9 mouse cellular contexts compared by ENCODE assay signal in the genomic region with DNA sequence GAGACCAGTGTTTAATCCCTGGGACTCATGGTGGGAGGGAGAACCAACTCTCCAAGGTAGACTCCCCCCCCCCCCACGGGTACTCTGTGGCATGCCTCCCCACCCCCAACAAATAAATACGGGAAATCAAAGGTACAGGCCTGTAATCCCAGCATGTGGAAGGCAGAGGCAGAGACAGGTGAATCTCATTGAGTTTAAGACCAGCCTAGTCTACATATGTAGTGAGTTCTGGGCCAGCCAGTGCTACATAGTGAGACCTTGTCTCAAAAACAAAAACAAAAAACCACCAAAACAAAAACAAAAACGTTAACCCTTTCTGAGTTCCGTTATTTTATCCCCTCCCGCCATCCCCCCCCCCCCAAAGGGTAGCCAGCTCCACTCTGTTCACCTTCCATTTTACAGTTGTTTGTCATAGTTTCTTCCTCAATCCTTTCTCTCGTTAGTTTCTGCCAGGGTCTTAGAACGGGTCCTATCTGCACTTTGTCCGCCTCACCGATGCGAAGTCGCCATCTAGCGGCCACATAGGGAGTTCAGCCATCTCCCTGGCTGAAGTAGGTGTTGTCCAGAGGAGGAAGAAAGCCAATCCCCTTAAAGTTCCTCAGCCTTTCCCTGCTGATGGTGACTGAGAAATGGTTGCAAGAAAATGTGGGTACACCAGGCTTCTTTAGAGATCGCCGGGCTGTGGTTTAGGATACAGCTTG. TPM values are rescaled to one million over a fixed set of nuclear protein-coding genes. Genes with fewer than 3 reads are reported as not detected.
DNase-seq lines count a peak whose midpoint lies in the region; ATAC-seq and TF ChIP-seq lines count a peak whose summit lies in the region.
"Had no signal": no experiment of that assay in that cellular context is flagged by ENCODE, and none has a peak within 500 bp of the region (broad histone marks: within the 10 kb centered on the region; RNA-seq: fewer than 3 reads in every experiment).

No protein-coding gene starts in this region.

- H3K4me3 ChIP-seq in forebrain, embryonic 11.5 days (ENCODE audit: low read depth, low read length): no peak overlapping the region
- no peak overlapping the region for H3K4me3 ChIP-seq in heart, embryonic 14.5 days (ENCODE audit: control insufficient read depth in 1 of 2, insufficient read depth in 1 of 2, low read depth in 1 of 2, low read length in 2 of 2)
- H3K4me3 ChIP-seq in kidney, postnatal 0 days (replicated peaks; ENCODE audit: low read depth, low read length): no peak overlapping the region
- no peak overlapping the region for H3K4me3 ChIP-seq in liver, embryonic 13.5 days (replicated peaks)
- no peak overlapping the region for H3K4me3 ChIP-seq in testis, adult 2 months (ENCODE audit: control insufficient read depth, low read depth, low read length)
- H3K4me3 ChIP-seq: embryonic facial prominence, embryonic 13.5 days had no signal

- no peaks in the 10 kb centered on the region for H3K27me3 ChIP-seq in forebrain, embryonic 11.5 days (ENCODE audit: control insufficient read depth, insufficient read depth, low read length)
- no peaks in the 10 kb centered on the region for H3K27me3 ChIP-seq in heart, embryonic 14.5 days (ENCODE audit: control insufficient read depth, insufficient read depth, low read length)
- H3K27me3 ChIP-seq in kidney, postnatal 0 days (ENCODE audit: insufficient read depth, low read length): no peaks in the 10 kb centered on the region
- no peaks in the 10 kb centered on the region for H3K27me3 ChIP-seq in liver, embryonic 13.5 days
- no peaks in the 10 kb centered on the region for H3K27me3 ChIP-seq in testis, adult 2 months (ENCODE audit: control insufficient read depth, insufficient read depth, low read length)
- H3K27me3 ChIP-seq: embryonic facial prominence, embryonic 13.5 days had no signal

- H3K36me3 ChIP-seq in forebrain, embryonic 11.5 days (ENCODE audit: control insufficient read depth, insufficient read depth, low read length): no peaks in the 10 kb centered on the region
- H3K36me3 ChIP-seq in heart, embryonic 14.5 days (ENCODE audit: control insufficient read depth, insufficient read depth, low read length): no peaks in the 10 kb centered on the region
- no peaks in the 10 kb centered on the region for H3K36me3 ChIP-seq in kidney, postnatal 0 days (ENCODE audit: insufficient read depth, low read length)
- no peaks in the 10 kb centered on the region for H3K36me3 ChIP-seq in liver, embryonic 13.5 days
- no peaks in the 10 kb centered on the region for H3K36me3 ChIP-seq in testis, adult 2 months (ENCODE audit: control insufficient read depth, insufficient read depth, low read length)
- H3K36me3 ChIP-seq: embryonic facial prominence, embryonic 13.5 days had no signal

- peak; percentile 54 for ATAC-seq in CD4-positive, CD25-positive, alpha-beta regulatory T cell, adult 4 months
- peak; percentile 57 for ATAC-seq in forebrain, embryonic 11.5 days (replicated peaks; ENCODE audit: low FRiP score)
- ATAC-seq in heart, embryonic 14.5 days (ENCODE audit: insufficient number of reproducible peaks, insufficient read depth, low FRiP score, low read depth): no peak; the same call in 1 of the 2 replicates
- ATAC-seq in kidney, postnatal 0 days (replicated peaks; ENCODE audit: low FRiP score, low read depth): peak; percentile 48; the same call in 1 of the 2 replicates
- peak; percentile 71 for ATAC-seq in liver, embryonic 13.5 days (ENCODE audit: low read depth)

- no peak overlapping the region for H3K4me2 ChIP-seq in forebrain, embryonic 11.5 days (ENCODE audit: low read depth, low read length, severe bottlenecking)
- peak overlapping the region; percentile 26; the same call in 1 of the 2 replicates for H3K4me2 ChIP-seq in heart, embryonic 14.5 days (ENCODE audit: low read length)
- no peak overlapping the region for H3K4me2 ChIP-seq in kidney, postnatal 0 days (ENCODE audit: low read length)
- H3K4me2 ChIP-seq in liver, embryonic 13.5 days: peak overlapping the region; percentile 23
- H3K4me2 ChIP-seq: embryonic facial prominence, embryonic 13.5 days had no signal

- peak; percentile 85 for DNase-seq in brain, adult 2 months (ENCODE audit: low read depth, low spot score)
- DNase-seq in forebrain, embryonic 11.5 days (ENCODE audit: low spot score): peak; percentile 86
- peak; percentile 90 for DNase-seq in kidney, postnatal 0 days (ENCODE audit: low spot score)
- peak; percentile 67 for DNase-seq in liver, embryonic 13.5 days
- DNase-seq in natural killer cell, adult 2 months (ENCODE audit: low spot score in 2 of 2): peak; percentile 57 to 74

- no peak for TF ChIP-seq POLR2A in testis, adult 2 months (IDR thresholded peaks at IDR 0.05; ENCODE audit: control insufficient read depth, low read depth, low read length)

- WGBS in forebrain, embryonic 11.5 days: 12% methylated on average over 14 of the region's 14 CpGs
- 15% methylated on average over 14 of the region's 14 CpGs for WGBS in heart, embryonic 14.5 days
- WGBS in kidney, postnatal 0 days: 14% methylated on average over 14 of the region's 14 CpGs
- WGBS in liver, embryonic 13.5 days (ENCODE audit: insufficient replicate concordance): 12% methylated on average over 14 of the region's 14 CpGs

- peak; percentile 94 for TF ChIP-seq CTCF in kidney, postnatal 0 days (IDR thresholded peaks at IDR 0.05; ENCODE audit: low read depth)
- peak; percentile 68; the same call in 1 of the 2 replicates for TF ChIP-seq CTCF in testis, adult 2 months (IDR thresholded peaks at IDR 0.05; ENCODE audit: control insufficient read depth, insufficient read depth, insufficient replicate concordance, low read depth, low read length)

- no peak overlapping the region for H3K9ac ChIP-seq in forebrain, embryonic 11.5 days (ENCODE audit: low read length)
- no peak overlapping the region for H3K9ac ChIP-seq in heart, embryonic 14.5 days (ENCODE audit: low read length)
- no peak overlapping the region for H3K9ac ChIP-seq in kidney, postnatal 0 days (ENCODE audit: low read depth, low read length)
- H3K9ac ChIP-seq in liver, embryonic 13.5 days: no peak overlapping the region
- H3K9ac ChIP-seq: embryonic facial prominence, embryonic 13.5 days had no signal

- H3K4me1 ChIP-seq in forebrain, embryonic 11.5 days (replicated peaks; ENCODE audit: control insufficient read depth, insufficient read depth, low read length): peaks cover 7% of the 10 kb centered on the region; the same call in 1 of the 2 replicates
- peaks cover 29 to 66% of the 10 kb centered on the region in 2 experiments for H3K4me1 ChIP-seq in heart, embryonic 14.5 days (ENCODE audit: control insufficient read depth in 2 of 2, insufficient read depth in 2 of 2, low read length in 2 of 2)
- peaks cover 32% of the 10 kb centered on the region for H3K4me1 ChIP-seq in kidney, postnatal 0 days (replicated peaks; ENCODE audit: insufficient read depth, low read length)
- H3K4me1 ChIP-seq in liver, embryonic 13.5 days (replicated peaks): peaks cover 61% of the 10 kb centered on the region
- no peaks in the 10 kb centered on the region; the same call in 1 of the 2 replicates for H3K4me1 ChIP-seq in testis, adult 2 months (ENCODE audit: control insufficient read depth, insufficient read depth, low read length)

- H3K9me3 ChIP-seq in forebrain, embryonic 11.5 days (ENCODE audit: control insufficient read depth, low read length): no peaks in the 10 kb centered on the region
- H3K9me3 ChIP-seq in heart, embryonic 14.5 days (ENCODE audit: control insufficient read depth, low read length): no peaks in the 10 kb centered on the region
- H3K9me3 ChIP-seq in kidney, postnatal 0 days (replicated peaks; ENCODE audit: low read length): no peaks in the 10 kb centered on the region
- no peaks in the 10 kb centered on the region for H3K9me3 ChIP-seq in liver, embryonic 13.5 days (replicated peaks)
- H3K9me3 ChIP-seq: embryonic facial prominence, embryonic 13.5 days had no signal

- no peak overlapping the region for H3K27ac ChIP-seq in forebrain, embryonic 11.5 days (ENCODE audit: low read depth, low read length)
- H3K27ac ChIP-seq in heart, embryonic 14.5 days (replicated peaks in 1 of 2; ENCODE audit: control insufficient read depth in 1 of 2, insufficient read depth in 1 of 2, low read depth in 2 of 2, low read length in 2 of 2): no peak overlapping the region
- H3K27ac ChIP-seq in kidney, postnatal 0 days: no peak overlapping the region
- no peak overlapping the region for H3K27ac ChIP-seq in liver, embryonic 13.5 days
- no peak overlapping the region for H3K27ac ChIP-seq in testis, adult 2 months (ENCODE audit: control insufficient read depth, insufficient read depth, low read depth, low read length)
- H3K27ac ChIP-seq: embryonic facial prominence, embryonic 13.5 days had no signal

RNA-seq across cellular contexts. Expression of a gene that starts 9.1 kb away (rescaled TPM):
- polyA plus RNA-seq in CD4-positive, CD25-positive, alpha-beta regulatory T cell, adult 4 months (2017; shearing (Covaris generic)): 10 to 100 TPM; 20.0 to 30.4 TPM
- 17.7 and 18.3 TPM in 2 replicates for polyA plus RNA-seq in forebrain, embryonic 11.5 days (2014; fragmentation: Nextera tagmentation; extraction: Ambion mirVana)
- polyA plus RNA-seq in heart, embryonic 14.5 days (2014; fragmentation: Nextera tagmentation; extraction: Ambion mirVana): 16.1 and 16.6 TPM in 2 replicates
- 18.1 and 18.4 TPM in 2 replicates for polyA plus RNA-seq in kidney, postnatal 0 days (2015; fragmentation: Nextera tagmentation; extraction: Ambion mirVana)
- 4.1 and 4.3 TPM in 2 replicates for polyA plus RNA-seq in liver, embryonic 13.5 days (2015; fragmentation: Nextera tagmentation; extraction: Ambion mirVana)
- 3.4 and 4.2 TPM in 2 replicates for polyA plus RNA-seq in testis, adult 2 months (2012; rRNA removed)

Comparison
In these comparisons a context has a peak if more than half of its experiments do, and no peak if none do; other contexts are left out.
1. H3K4me2 ChIP-seq: peak in heart, embryonic 14.5 days (single experiment) and liver, embryonic 13.5 days (single experiment); none in forebrain, embryonic 11.5 days (single experiment) and kidney, postnatal 0 days (single experiment).
2. Peak in every context shown above with its lines, with median percentiles within 50 percentile points of each other: DNase-seq.